Mouse (Mus musculus) fibroblast of lung, adult 2 months (primary cell): ENCODE data around the gene Inpp5k.
A peak's percentile ranks its signal among the peaks of the same experiment; 100 is the strongest.

Experiments used
- DNase-seq: peaks from one replicate; pipeline ENCODE4 v3.0.0-alpha.2; 2011; ENCODE audit warnings: low read depth

The Inpp5k gene

GRCm38 (mm10) chr11:75620136-75620780 is 10.5 kb upstream of the Inpp5k start:
- DNase-seq = peak; percentile 62

- DNase-seq = peak; percentile 5
Observed at GRCm38 (mm10) chr11:75621426-75621825, 9.4 kb upstream of the Inpp5k start.

- DNase-seq = no peak
Observed at GRCm38 (mm10) chr11:75622588-75623329, 8.0 kb upstream of the Inpp5k start.

- DNase-seq = no peak
Observed at GRCm38 (mm10) chr11:75624102-75624554, 6.7 kb upstream of the Inpp5k start.

- no peak for DNase-seq
Observed at GRCm38 (mm10) chr11:75625820-75626219, 5.0 kb upstream of the Inpp5k start.

- DNase-seq = no peak
Observed at GRCm38 (mm10) chr11:75630098-75630497, 690 bp upstream of the Inpp5k start.

- no peak for DNase-seq
Observed at GRCm38 (mm10) chr11:75631561-75632225, 905 bp downstream of the Inpp5k start.

GRCm38 (mm10) chr11:75632921-75633320 is 2.1 kb downstream of the Inpp5k start:
- DNase-seq = no peak

GRCm38 (mm10) chr11:75634801-75635200 is 4.0 kb downstream of the Inpp5k start:
- no peak for DNase-seq

GRCm38 (mm10) chr11:75635315-75635714 is 4.5 kb downstream of the Inpp5k start:
- DNase-seq = no peak

GRCm38 (mm10) chr11:75643323-75643722 is 12.5 kb downstream of the Inpp5k start:
- DNase-seq = no peak

- no peak for DNase-seq
Observed at GRCm38 (mm10) chr11:75644684-75645083, 13.9 kb downstream of the Inpp5k start.

- peak; percentile 34 for DNase-seq
Observed at GRCm38 (mm10) chr11:75647681-75648211, 17.0 kb downstream of the Inpp5k start.

- no peak for DNase-seq
Observed at GRCm38 (mm10) chr11:75649155-75649561, 18.4 kb downstream of the Inpp5k start.

GRCm38 (mm10) chr11:75650311-75650710 is 19.5 kb downstream of the Inpp5k start, which contains the start of gene Myo1c:
Myo1c (plus strand) TSS chr11:75650504.
- no peak for DNase-seq

- DNase-seq = no peak
Observed at GRCm38 (mm10) chr11:75650958-75651425, 20.2 kb downstream of the Inpp5k start.

GRCm38 (mm10) chr11:75651426-75652221 is 20.8 kb downstream of the Inpp5k start:
- peak; percentile 33 for DNase-seq

- no peak for DNase-seq
Observed at GRCm38 (mm10) chr11:75652222-75652941, 21.6 kb downstream of the Inpp5k start.

GRCm38 (mm10) chr11:75652942-75653684 is 22.3 kb downstream of the Inpp5k start:
- no peak for DNase-seq

GRCm38 (mm10) chr11:75653781-75654470 is 23.1 kb downstream of the Inpp5k start:
- DNase-seq = no peak
